Mouse (Mus musculus) frontal cortex, postnatal 36 days (tissue): ENCODE results near the gene Gm11569.
"Not testable (repeated sequence)": the region's sequence is repeated elsewhere in the genome, so short reads cannot be mapped to it uniquely, and the experiment has no call there.

Experiments
- DNase-seq, 2 experiments: peaks; one replicate each; pipeline ENCODE4 v3.0.0; 2022; ENCODE audit warnings: low spot score in 2 of 2

Gene Gm11569

GRCm38 (mm10) chr11:99798832-99799231 is at the start of gene Gm11569:
TSS of gene Gm11569 (minus strand) at chr11:99798932.
- DNase-seq: not testable (repeated sequence)

GRCm38 (mm10) chr11:99846746-99847145 is 48.0 kb upstream of the Gm11569 start:
- no peak for DNase-seq

- DNase-seq: no peak
Measured at GRCm38 (mm10) chr11:99842185-99842584, 43.5 kb upstream of the Gm11569 start.

- DNase-seq: no peak
Measured at GRCm38 (mm10) chr11:99837966-99838365, 39.2 kb upstream of the Gm11569 start, which contains the start of gene 2300003K06Rik. TSS of gene 2300003K06Rik (minus strand) at chr11:99838066.

- not testable (repeated sequence) for DNase-seq
Measured at GRCm38 (mm10) chr11:99815566-99815965, 16.8 kb upstream of the Gm11569 start, which contains the start of gene Gm11564. TSS of gene Gm11564 (minus strand) at chr11:99815666.

GRCm38 (mm10) chr11:99809792-99810191 is 11.1 kb upstream of the Gm11569 start, which contains the start of gene Krtap4-13:
TSS of gene Krtap4-13 (minus strand) at chr11:99809892.
- DNase-seq: not testable (repeated sequence)

- not testable (repeated sequence) for DNase-seq
Measured at GRCm38 (mm10) chr11:99804346-99804745, 5.6 kb upstream of the Gm11569 start, which contains the start of gene Gm11554. TSS of gene Gm11554 (minus strand) at chr11:99804446.

GRCm38 (mm10) chr11:99793367-99793766 is 5.4 kb downstream of the Gm11569 start, which contains the start of gene Gm11596:
TSS of gene Gm11596 (minus strand) at chr11:99793467.
- DNase-seq: no peak

GRCm38 (mm10) chr11:99784900-99785299 is 13.8 kb downstream of the Gm11569 start, which contains the start of gene Krtap4-9:
TSS of gene Krtap4-9 (plus strand) at chr11:99785200.
- DNase-seq: not testable (repeated sequence)

GRCm38 (mm10) chr11:99780604-99781003 is 18.1 kb downstream of the Gm11569 start, which contains the start of gene Krtap4-8:
TSS of gene Krtap4-8 (minus strand) at chr11:99780704.
- no peak for DNase-seq

GRCm38 (mm10) chr11:99778401-99778800 is 20.3 kb downstream of the Gm11569 start:
- DNase-seq: no peak

- not testable (repeated sequence) for DNase-seq
Measured at GRCm38 (mm10) chr11:99772813-99773212, 25.9 kb downstream of the Gm11569 start, which contains the start of gene Gm11595. TSS of gene Gm11595 (minus strand) at chr11:99772913.

- DNase-seq: no peak
Measured at GRCm38 (mm10) chr11:99768410-99768809, 30.3 kb downstream of the Gm11569 start.

- DNase-seq: no peak
Measured at GRCm38 (mm10) chr11:99758877-99759276, 39.9 kb downstream of the Gm11569 start.
